Mouse (Mus musculus) midbrain, embryonic 11.5 days (tissue): ENCODE measurements at regions not wholly inside any gene's neighbourhood (a gene's known extent, or its start where the extent isn't known, plus 50 kb on each side); places are given as distances from the start of the nearest gene placed in this dataset.

Experiments
- ATAC-seq: fragments of 200-750 bp; cut with Nextera tagmentation; 2 replicates; pipeline ENCODE4 v1.8.0; 2017; ENCODE audit warnings: moderate TSS enrichment, moderate library complexity; ENCODE audit not compliant: low FRiP score
- DNase-seq: peaks from one replicate; pipeline ENCODE4 v3.0.0; 2015; ENCODE audit warnings: low spot score; ENCODE audit errors: missing footprints
- H3K27ac ChIP-seq: fragments of 300-500 bp; sonication (generic); 2 replicates; pipeline ENCODE4 v1.5.1; 2014; ENCODE audit warnings: low read depth, low read length
- H3K27me3 ChIP-seq: fragments of 300-500 bp; sonication (generic); 2 replicates; pipeline ENCODE4 v1.6.1; 2014; ENCODE audit warnings: mild to moderate bottlenecking, low read length, moderate library complexity, mixed read lengths; ENCODE audit not compliant: control insufficient read depth, insufficient read depth
- H3K36me3 ChIP-seq: fragments of 300-500 bp; sonication (generic); 2 replicates; pipeline ENCODE4 v1.6.1; 2014; ENCODE audit warnings: mild to moderate bottlenecking, low read length, moderate library complexity, mixed read lengths; ENCODE audit not compliant: control insufficient read depth, insufficient read depth
- H3K4me1 ChIP-seq: fragments of 300-500 bp; sonication (generic); 2 replicates; pipeline ENCODE4 v1.6.1; 2014; ENCODE audit warnings: low read length; ENCODE audit not compliant: control insufficient read depth, insufficient read depth
- H3K4me2 ChIP-seq: fragments of 300-500 bp; sonication (generic); 2 replicates; pipeline ENCODE4 v1.6.1; 2014; ENCODE audit warnings: mild to moderate bottlenecking, moderate library complexity
- H3K4me3 ChIP-seq: fragments of 300-500 bp; sonication (generic); 2 replicates; pipeline ENCODE4 v1.5.1; 2014; ENCODE audit warnings: low read depth, low read length
- H3K9ac ChIP-seq: fragments of 300-500 bp; sonication (generic); 2 replicates; pipeline ENCODE4 v1.6.1; 2014; ENCODE audit warnings: low read length
- H3K9me3 ChIP-seq: fragments of 300-500 bp; sonication (generic); 2 replicates; pipeline ENCODE4 v1.6.1; 2016; ENCODE audit warnings: low read length; ENCODE audit not compliant: control insufficient read depth
- WGBS: fragments of 180-500 bp; shearing (Covaris S2); extraction: QIAGEN DNeasy Blood & Tissue Kit; methylation state at CpG from one replicate; pipeline ENCODE4 v1.1.7; 2014; 5-methylcytosine and 5-hydroxymethylcytosine counted together

DNA sequence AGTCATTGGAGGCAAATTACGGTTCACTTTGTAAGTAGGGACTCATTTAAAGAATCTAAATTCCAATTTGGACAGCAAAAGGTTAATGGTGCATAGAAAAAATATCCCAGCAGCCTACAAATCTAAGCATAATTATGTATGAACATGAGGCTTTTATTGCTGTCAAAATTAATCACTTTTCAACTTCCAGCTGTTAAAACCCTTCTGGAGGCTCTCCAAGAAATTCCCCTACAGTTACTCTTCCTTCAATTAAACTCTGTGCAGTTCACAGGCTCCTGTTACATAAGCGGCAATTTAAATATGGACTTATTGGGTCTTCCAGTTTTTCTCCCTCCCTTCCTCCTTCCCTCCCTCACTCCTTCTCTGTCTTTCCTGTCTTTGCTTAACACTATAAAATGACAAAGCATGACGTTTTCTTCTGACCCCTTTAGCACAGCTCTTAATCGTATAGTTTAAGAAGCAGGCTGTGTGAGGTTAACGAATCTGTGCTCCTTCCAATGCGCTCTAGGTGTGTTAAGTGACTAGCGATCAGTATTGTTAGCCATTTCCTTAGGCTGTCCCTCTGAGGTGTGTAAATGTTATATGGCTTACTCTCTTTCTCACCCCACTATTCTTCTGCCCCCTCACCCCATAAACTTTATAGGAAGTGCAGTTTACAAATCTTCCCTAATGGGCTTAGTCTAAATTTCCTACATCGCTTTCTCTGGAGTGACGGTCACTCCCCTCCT lies 247.0 kb downstream of the Enc1 start:
- Histone ChIP-seq H3K4me2 (no peak overlapping the region), H3K27ac (no peak overlapping the region)
- 81% methylated on average over 9 of the region's 9 CpGs for WGBS

GRCm38 (mm10) chr13:97486490-97486889 lies 245.6 kb downstream of the Enc1 start:
- H3K9me3 ChIP-seq: no peaks in the 10 kb centered on the region
- no peak overlapping the region for H3K9ac ChIP-seq
- 0 out of 2 replicates have a peak, but pooled peaks cover 8% of the 10 kb centered on the region for H3K4me1 ChIP-seq
- no peak for ATAC-seq
- peak; percentile 74 for DNase-seq
- no peaks in the 10 kb centered on the region; the same call in 1 of the 2 replicates for H3K27me3 ChIP-seq
- H3K36me3 ChIP-seq: no peaks in the 10 kb centered on the region
- H3K27ac ChIP-seq: no peak overlapping the region
- no peak overlapping the region for H3K4me3 ChIP-seq
- 56% methylated on average over 2 of the region's 2 CpGs for WGBS
- H3K4me2 ChIP-seq: no peak overlapping the region

More for the DNA sequence above, 247.0 kb downstream of the Enc1 start:
- Histone ChIP-seq H3K36me3 (no peaks in the 10 kb centered on the region), H3K4me1 (0 out of 2 replicates have a peak, but pooled peaks cover 8% of the 10 kb centered on the region), H3K4me3 (no peak overlapping the region), H3K9ac (no peak overlapping the region), H3K27me3 (no peaks in the 10 kb centered on the region; the same call in 1 of the 2 replicates), H3K9me3 (no peaks in the 10 kb centered on the region)
- DNase-seq: peak; percentile 62
- ATAC-seq: no peak

- H3K4me1 ChIP-seq: 0 out of 2 replicates have a peak, but pooled peaks cover 8% of the 10 kb centered on the region
- DNase-seq: peak; percentile 84
- 66% methylated on average over 5 of the region's 5 CpGs for WGBS
- no peak overlapping the region for H3K9ac ChIP-seq
- H3K4me2 ChIP-seq: no peak overlapping the region
- no peaks in the 10 kb centered on the region; the same call in 1 of the 2 replicates for H3K27me3 ChIP-seq
- H3K36me3 ChIP-seq: no peaks in the 10 kb centered on the region
- H3K4me3 ChIP-seq: no peak overlapping the region
- ATAC-seq: no peak
- no peaks in the 10 kb centered on the region for H3K9me3 ChIP-seq
- H3K27ac ChIP-seq: no peak overlapping the region
Observed at GRCm38 (mm10) chr13:97485886-97486285, 245.0 kb downstream of the Enc1 start.

DNA sequence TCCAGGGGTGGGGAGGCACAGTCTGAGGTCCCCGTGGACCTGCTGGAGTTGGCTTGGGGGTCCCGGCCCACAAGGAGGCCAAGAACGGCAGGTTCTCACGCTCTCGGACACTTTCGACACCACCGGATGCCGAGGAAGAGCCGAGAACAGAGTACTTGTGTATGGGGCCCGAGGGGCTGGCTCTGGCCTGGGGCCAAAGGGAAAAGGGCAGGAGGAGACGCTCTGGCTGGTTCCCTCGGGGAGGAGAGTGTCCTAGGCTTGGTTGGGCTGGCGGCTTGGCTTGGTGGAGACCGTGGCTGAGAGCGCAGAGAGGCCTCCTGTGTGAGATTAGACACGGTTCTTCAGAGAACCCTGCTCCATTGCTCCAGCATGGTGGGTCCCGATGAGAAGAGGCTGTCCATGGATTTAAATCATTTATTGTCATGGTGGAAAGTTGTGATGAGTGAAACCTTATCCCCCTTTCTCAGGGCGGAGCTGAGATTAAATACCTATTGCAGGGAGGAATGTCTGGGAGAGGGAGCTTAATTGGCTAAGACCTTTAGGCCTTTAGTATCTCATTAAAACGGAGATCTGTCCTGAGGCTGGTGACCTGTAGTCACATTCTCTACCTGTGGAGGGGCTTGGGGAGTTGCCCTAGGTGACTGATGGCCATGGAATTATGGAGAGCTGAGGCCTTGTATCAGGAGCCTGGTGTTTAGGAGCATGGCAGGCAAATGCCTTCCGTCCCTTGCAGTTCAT lies 244.1 kb downstream of the Enc1 start:
- H3K27ac ChIP-seq: no peak overlapping the region
- H3K4me2 ChIP-seq: no peak overlapping the region
- no peaks in the 10 kb centered on the region for H3K36me3 ChIP-seq
- WGBS: 90% methylated on average over 20 of the region's 20 CpGs
- H3K9me3 ChIP-seq: no peaks in the 10 kb centered on the region
- ATAC-seq (no peak), DNase-seq (peak; percentile 75)
- 0 out of 2 replicates have a peak, but pooled peaks cover 8% of the 10 kb centered on the region for H3K4me1 ChIP-seq
- H3K27me3 ChIP-seq: no peaks in the 10 kb centered on the region; the same call in 1 of the 2 replicates
- no peak overlapping the region for H3K9ac ChIP-seq
- no peak overlapping the region for H3K4me3 ChIP-seq

DNA sequence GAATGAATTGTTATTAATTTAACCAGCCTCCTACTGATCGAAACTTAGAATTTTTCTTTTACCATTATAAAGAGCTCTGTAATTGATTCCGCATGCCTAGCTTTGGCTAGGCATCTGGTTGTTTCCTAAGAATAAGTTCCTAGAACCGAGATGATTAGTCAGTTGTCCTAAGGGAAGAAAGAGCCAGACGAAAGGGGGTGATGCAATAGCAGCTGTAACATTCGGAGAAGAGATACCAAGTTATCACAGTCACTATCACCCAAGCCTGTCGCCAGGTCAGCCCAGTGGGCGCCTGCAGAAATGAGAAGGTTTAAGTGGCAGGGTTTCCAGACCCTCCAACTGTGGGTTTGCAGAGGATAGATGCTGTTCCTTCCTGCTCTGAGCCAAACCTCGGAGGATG lies 242.8 kb downstream of the Enc1 start:
- Histone ChIP-seq H3K36me3 (no peaks in the 10 kb centered on the region), H3K27ac (no peak overlapping the region), H3K4me3 (no peak overlapping the region), H3K9ac (no peak overlapping the region), H3K27me3 (no peaks in the 10 kb centered on the region), H3K4me1 (0 out of 2 replicates have a peak, but pooled peaks cover 4% of the 10 kb centered on the region), H3K4me2 (no peak overlapping the region), H3K9me3 (no peaks in the 10 kb centered on the region)
- ATAC-seq: no peak
- peak; percentile 67 for DNase-seq
- WGBS: 81% methylated on average over 8 of the region's 8 CpGs

DNA sequence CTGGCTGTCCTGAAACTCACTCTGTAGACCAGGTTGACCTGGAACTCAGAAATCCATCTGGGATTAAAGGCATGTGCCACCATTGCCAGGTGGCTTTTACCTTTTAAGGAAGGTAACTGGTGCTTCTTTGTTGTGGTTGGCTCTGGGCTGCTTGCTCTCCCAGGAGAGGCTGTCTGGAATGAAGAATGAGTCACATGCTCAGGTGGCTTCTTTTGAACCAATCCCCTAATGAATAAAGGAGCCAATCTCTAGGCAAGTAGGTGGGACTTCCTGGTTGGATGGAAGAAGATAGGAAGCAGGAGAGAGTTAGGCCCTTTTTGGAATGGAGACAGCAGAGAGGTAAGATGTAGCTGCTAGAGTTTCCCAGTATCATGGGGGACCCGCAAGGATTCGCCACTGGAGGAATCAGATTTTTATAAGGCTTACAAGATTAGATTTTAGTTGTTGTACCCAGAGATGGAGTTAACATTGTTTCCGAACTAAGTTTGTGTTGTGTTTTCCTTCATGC lies 241.6 kb downstream of the Enc1 start:
- ATAC-seq (no peak), DNase-seq (peak; percentile 23)
- H3K36me3 ChIP-seq: no peaks in the 10 kb centered on the region
- H3K27me3 ChIP-seq: no peaks in the 10 kb centered on the region
- H3K9ac ChIP-seq: no peak overlapping the region
- no peak overlapping the region for H3K4me2 ChIP-seq
- H3K4me3 ChIP-seq: no peak overlapping the region
- WGBS: 95% methylated on average over 3 of the region's 3 CpGs
- 0 out of 2 replicates have a peak, but pooled peaks cover 4% of the 10 kb centered on the region for H3K4me1 ChIP-seq
- H3K27ac ChIP-seq: no peak overlapping the region
- no peaks in the 10 kb centered on the region for H3K9me3 ChIP-seq

GRCm38 (mm10) chr13:97481259-97481658 lies 240.4 kb downstream of the Enc1 start:
- 0 out of 2 replicates have a peak, but pooled peaks cover 3% of the 10 kb centered on the region for H3K4me1 ChIP-seq
- H3K9me3 ChIP-seq: no peaks in the 10 kb centered on the region
- DNase-seq (no peak), ATAC-seq (no peak)
- no peak overlapping the region for H3K4me3 ChIP-seq
- H3K27ac ChIP-seq: no peak overlapping the region
- WGBS: 90% methylated on average over 2 of the region's 2 CpGs
- H3K36me3 ChIP-seq: no peaks in the 10 kb centered on the region
- H3K9ac ChIP-seq: no peak overlapping the region
- no peak overlapping the region for H3K4me2 ChIP-seq
- H3K27me3 ChIP-seq: no peaks in the 10 kb centered on the region

GRCm38 (mm10) chr13:97479066-97479586 lies 238.2 kb downstream of the Enc1 start:
- WGBS: 92% methylated on average over 10 of the region's 10 CpGs
- Histone ChIP-seq H3K9me3 (no peaks in the 10 kb centered on the region), H3K27me3 (no peaks in the 10 kb centered on the region), H3K27ac (no peak overlapping the region), H3K9ac (no peak overlapping the region), H3K4me3 (no peak overlapping the region), H3K4me1 (no peaks in the 10 kb centered on the region), H3K4me2 (no peak overlapping the region), H3K36me3 (no peaks in the 10 kb centered on the region)
- no peak for ATAC-seq
- peak; percentile 39 for DNase-seq

DNA sequence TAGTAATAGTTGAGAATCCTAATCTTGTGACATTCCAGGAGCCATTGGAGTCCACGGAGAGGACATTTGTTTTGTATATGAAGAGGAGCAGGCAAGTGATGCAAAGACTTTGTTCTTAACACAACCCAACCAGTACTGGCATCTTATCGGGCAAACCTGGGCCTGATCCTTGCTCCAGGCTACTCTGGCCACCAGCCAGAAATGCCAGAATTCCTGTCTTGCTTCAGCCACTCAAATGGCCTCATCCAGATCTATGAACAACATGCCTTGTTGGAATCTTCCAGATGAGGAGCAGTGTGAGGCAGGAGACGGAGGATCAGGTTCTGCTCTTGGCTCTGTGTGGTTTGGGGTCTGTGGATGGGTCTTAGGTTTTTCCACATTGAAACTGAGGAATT lies 233.1 kb downstream of the Enc1 start:
- H3K9ac ChIP-seq: no peak overlapping the region
- no peak overlapping the region for H3K4me2 ChIP-seq
- no peaks in the 10 kb centered on the region for H3K36me3 ChIP-seq
- no peaks in the 10 kb centered on the region for H3K27me3 ChIP-seq
- H3K9me3 ChIP-seq: no peaks in the 10 kb centered on the region
- H3K27ac ChIP-seq: no peak overlapping the region
- WGBS: 94% methylated on average over 3 of the region's 3 CpGs
- no peak overlapping the region for H3K4me3 ChIP-seq
- peaks cover 10% of the 10 kb centered on the region; the same call in 1 of the 2 replicates for H3K4me1 ChIP-seq
- DNase-seq: peak; percentile 0
- ATAC-seq: no peak
